Mouse (Mus musculus): ENCODE results near the gene Ctnnb1. TPM values are rescaled to one million over a fixed set of nuclear protein-coding genes. Genes with fewer than 3 reads are reported as not detected.

Gene Ctnnb1
- total RNA-seq, 1 experiment from 2014 or later = 727 TPM

DNA sequence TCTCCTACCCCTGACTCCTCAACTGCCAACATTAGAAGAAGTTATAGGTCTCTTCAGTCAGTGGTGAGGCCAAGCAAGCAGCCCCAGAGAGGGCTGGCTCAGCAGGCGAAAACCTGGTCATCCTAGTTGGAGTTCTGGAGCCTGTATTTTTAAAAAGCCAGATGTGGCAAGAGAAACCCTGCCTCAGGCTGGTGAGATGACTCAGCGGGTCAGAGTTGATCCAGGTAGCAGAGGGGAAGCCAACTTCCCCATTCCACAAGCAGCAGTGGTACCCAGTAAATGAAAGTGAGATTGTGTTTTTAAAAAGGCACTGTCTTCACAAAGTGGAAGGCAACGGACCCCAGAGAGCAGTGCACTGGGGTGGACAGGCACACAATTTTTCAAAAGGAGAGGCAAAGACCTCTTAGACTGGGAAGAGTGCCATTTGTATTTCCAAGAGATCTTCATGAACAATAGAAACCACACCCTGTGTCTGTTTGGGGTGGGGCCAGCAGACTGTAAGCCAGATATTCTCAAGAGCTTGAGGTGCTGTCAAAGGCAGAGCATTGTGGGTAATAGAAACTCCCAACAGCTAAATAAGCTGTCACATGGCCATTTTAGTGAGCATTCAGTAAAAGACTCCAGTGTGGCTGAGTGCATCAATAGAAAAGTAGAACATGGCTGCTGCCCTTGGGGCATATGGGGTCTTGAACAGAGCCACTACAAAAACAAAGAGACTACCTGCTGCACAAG lies 33.1 kb downstream of the Ctnnb1 start:
- no peak for DNase-seq

DNA sequence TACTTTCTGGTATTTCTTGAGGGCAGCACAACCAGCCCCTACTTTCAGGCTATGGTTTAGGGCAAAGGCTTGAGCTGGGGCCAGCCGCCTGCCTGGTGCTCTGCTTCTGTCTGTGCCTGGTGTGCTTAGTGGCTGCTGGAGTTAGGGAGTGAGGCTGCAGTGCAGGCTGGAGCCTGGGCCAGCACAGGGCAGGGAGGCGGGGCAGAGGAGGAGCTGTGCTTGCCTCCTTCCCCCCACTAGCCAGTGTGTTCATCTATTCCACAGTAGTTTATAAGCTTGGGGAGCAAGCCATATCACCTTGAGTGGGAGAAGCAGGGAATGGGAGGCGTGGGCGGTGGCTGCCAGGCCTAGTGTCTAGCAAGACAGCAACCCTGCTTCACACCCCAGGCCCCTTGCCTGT lies 34.1 kb downstream of the Ctnnb1 start:
- DNase-seq = no peak

DNA sequence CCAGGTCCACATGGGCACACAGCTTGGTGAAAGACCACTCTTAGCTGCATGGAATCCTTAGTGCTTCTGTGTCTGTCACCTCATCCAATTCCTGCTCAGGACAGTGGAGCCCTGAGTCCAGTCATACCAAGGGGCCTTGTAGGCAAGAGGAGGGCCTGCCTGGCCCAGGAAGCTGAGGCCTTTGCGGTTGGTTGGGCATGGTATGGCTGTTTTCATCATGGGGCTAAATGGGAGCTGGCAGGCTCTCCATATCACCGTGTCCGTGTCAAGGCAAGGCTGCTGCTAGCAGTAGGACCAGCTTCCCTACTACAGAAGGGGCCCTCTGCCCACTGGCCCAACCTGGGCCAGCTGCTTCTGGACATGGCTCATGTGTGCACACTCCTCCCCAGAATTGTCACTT lies 34.7 kb downstream of the Ctnnb1 start:
- no peak for DNase-seq

DNA sequence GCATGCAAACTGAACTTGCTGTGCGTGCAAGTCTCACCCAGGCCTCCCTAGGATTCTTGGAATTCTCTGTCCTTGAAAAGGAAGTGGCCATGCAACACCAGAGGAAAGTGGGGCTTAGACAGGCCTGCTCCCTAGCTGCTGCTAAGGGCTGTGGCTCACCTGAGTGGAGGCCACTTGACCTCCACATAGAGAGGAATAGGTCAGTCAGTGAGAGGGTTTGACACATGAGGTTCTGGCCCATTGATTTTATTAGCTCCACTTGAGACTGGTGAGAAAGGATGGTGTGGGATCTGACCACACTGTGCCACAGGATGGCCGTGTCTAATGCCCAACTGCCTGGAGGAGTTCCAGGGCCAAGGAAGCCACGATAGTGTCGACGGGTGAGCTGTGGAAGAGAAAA lies 35.2 kb downstream of the Ctnnb1 start:
- no peak for DNase-seq

DNA sequence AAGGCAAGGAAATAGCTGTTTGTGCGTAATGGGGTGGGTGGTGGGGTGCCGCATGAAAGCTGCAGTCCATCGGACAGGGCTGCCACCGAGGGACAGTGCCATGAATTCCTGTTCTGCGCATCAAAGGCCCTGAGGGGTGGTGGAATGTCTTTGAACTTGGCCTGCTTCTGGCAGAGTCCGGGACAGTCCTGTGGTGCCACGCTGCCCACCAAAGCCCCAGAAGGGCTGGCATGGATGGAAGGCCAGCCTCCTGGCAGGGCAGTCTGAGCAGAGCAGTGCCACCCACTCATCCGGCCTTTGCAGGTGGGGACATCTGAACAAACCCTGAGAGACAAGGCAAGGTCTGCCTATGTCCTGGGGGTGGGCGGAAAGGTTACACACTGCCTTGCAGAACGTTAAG lies 36.0 kb downstream of the Ctnnb1 start:
- peak; percentile 61 for DNase-seq

DNA sequence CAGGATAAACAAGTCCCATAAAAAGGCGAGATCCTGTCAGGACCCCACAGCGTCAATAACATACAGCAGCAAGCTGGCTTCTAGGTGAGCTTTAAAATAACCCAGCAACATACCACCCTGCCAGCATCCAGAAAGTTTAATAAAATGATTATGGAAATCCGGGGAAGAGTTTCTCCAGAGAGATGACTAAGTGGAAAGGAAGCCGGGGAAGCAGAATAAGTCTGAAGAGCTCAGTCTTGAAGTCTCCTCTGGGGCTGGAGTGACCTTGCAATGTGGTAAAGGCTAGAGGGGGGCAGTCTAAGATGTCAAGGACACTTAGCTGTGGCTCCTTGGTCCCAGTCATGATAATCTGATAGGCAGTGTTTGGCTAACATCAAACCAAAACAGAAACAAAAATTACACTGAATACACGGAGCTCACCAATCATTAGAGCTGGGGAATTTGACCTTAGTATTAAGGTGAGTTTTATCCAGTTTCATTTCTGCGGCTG lies 44.1 kb downstream of the Ctnnb1 start:
- no peak for DNase-seq

DNA sequence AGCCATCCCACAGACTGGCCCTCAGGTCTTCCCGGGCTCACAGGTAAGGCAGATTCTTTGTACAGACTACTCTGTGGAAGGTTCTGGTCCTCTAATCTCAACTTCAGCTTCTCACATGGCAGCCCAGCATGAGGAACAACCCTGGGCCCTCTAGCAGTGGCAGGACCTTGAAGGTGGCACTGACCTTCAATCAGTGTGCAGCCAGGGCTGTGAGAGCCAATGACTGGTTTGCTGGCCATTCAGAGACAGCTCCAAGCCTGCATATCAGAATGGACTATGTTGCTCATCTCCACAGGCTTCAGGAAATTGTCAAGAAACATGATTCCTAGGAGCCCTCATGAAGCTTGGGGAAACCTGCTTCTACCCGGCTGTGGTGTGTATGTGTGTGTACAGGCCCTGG lies 45.2 kb downstream of the Ctnnb1 start:
- peak; percentile 40 for DNase-seq

DNA sequence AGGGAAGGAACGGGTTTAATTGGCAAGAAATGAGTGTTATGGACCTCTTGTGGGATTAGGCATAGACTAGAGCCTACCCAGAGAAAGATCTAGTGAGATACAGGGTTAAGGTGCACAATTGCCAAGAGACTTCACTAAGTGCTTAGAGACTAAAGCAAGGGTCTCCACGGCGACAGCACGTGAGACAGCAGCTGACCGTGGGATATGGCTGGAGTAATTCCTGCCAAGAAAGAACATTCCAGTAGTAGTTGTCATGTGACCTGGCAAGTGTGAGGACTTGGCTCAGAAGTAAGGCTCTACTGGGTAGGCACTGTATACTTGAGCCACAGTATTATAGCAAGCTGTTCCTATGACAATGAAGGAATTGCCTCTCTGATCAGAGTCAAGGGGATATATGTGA lies 47.1 kb downstream of the Ctnnb1 start:
- peak; percentile 46 for DNase-seq

DNA sequence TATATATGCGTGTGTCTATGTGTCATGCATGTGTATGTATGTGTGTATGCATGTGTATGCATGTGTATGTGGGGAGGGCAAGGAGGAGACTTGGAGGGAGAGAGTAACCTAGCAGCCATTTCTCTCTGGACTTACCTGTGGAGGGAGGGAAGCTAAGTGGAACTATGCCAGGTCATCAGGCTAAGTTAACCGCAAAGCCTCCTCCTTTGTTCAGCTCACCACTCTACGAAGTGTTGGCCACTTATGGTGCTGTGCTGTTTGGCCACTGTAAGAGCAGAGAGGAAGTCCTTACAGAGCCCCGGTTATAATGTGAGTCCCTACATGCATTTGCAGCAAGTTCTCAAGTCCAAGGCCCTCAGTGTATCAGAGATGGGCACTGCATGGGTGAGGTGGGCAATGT lies 47.8 kb downstream of the Ctnnb1 start:
- no peak for DNase-seq

DNA sequence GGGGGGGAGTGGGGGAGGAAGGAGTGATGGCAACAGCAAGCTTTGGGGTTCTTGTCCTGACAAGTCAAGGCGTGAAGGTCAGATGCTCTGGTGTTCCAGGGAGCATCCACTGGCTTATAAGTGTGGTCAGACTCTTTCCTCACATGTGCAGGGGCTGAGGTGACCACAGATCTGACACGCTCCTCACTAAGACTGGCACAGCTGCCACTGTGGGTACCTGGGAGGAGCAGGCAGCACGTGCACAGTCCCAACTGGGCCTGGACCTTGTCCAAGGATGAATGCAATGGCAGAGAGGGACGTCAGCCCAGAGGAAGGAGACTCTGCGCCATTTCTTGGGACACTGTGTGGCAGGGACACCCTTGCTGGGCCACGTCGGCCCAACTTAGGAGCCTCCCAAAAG lies 52.8 kb downstream of the Ctnnb1 start:
- DNase-seq = no peak

DNA sequence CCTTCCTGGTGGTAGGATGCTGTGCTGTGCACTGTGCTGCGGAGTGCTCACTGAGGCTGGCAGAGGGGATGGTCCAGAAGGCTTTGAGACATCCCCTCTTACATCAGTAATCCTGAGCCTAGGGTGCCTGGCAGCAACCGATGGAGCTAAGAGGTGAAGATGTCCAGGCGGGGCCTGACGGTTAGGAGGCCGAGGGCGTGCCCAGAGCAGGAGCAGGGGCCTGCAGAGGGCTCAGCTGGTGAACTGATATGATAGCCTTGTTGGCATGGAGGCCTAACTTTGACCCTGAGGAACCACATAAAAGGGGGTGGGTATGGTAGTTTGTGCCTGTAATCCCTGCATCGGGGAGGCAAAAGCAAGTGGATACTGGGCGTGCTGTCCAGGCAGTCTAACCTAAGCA lies 54.8 kb downstream of the Ctnnb1 start:
- DNase-seq = no peak

DNA sequence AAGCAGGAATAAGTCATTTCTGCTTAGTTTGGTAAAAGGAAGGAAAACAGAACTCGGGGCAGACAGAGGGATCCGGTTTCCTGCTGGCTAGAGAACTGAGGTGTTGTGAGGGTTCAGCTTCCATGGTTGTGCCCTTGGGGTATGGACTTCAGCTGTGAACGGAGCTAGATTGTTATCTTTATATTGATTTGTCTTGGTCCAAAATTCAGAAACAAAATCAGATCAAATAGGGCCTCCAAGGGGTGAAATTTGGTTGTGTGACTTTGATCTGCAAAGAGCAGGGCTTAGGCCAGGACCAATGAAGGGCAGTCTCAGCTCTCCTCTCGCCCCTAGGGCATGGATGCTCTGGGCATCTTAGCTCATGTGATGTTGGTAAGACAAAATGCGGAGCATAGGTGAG lies 55.5 kb downstream of the Ctnnb1 start:
- DNase-seq = no peak

DNA sequence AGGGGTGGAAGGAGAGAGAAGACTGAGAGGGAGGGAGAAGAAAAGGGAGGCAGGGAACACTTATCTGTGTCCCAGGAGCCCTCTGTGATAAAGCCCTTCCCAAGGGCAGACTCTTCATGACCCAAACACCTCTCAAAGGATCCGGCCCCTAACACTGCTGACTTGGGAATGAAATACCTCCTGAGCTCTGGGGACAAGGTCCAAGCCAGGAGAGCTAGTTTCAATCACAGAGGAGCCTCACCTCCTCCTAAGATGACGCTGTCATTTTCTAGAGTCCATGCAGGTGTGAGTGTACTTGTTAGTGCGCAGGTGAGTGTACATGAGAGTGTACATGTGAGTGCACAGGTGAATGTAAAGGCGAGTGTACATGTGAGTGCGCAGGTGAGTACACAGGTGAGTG lies 56.0 kb downstream of the Ctnnb1 start:
- DNase-seq = no peak

DNA sequence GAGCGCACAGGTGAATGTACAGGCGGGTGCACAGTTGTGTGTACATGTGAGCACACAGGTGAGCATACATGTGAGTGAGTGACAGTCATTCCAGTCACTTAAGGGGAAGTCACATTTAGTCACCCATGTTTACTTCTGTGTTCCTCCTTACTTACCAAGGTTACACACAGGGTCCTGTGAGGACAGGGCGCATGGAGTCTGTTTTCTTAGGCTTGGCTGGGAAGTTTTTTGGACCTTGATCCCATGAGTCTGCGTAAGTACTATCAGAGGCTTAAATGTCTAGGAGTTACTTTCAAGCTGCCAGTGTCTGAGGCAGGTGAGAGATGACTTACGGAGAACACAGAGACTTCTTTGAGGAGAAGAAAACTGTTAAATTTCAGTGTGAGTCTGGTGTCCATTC lies 56.5 kb downstream of the Ctnnb1 start:
- no peak for DNase-seq

DNA sequence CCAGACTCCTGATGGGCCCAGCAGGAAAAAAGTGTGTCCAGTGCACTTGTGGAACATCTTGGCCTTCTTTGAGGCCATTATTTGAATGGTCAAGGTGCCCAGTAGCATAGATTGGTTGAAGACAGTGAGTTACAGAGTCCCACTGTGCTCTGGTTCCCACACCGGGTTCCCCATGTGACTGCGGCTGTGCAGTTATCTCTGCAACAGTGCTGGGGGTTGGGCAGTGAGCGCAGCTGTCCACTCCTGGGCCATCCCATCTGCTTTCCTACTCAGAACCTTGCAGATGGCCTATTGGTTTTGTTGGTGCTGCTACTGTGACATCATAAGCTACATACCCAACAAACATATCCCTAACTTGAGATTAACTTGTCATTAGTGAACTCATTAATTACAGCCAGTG lies 57.2 kb downstream of the Ctnnb1 start:
- DNase-seq = no peak

DNA sequence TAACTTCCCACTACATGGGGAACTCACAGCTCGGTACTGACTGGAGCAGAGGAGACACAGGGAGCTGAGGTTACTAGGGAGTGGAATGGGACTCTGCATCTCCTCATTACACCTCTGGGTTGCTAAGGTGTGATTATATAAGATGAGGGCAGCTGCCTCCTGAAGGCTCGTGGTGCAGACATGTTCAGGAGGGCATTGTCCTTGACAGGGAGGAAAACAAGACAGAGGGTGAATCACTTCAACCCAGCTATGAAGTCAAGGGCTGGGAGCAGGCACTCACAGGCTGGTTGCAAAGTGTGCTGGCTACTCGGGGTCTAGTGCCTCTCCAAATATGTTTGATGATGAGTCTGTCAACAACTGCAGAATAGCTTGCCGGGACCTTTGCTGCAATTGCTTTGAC lies 58.0 kb downstream of the Ctnnb1 start:
- no peak for DNase-seq

DNA sequence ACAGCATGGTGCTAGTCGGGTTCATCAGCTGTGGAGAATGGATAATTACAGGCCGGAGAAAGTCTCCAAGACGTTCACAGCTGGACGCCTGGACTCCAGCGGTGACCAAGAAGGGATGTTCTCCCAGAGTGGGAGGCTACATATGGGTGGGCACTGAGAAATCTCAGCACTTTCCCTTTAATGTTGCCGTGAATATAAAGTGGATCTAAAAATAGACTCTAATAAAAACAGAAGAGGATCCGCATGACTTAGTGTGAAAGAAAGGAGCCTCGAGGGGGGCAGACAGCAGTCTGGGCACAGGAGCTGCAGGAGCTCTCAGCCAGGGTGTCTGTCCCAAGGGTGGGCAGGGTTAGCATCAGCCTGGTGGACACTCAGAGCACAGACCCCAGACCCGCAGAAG lies 59.1 kb downstream of the Ctnnb1 start:
- DNase-seq = no peak

DNA sequence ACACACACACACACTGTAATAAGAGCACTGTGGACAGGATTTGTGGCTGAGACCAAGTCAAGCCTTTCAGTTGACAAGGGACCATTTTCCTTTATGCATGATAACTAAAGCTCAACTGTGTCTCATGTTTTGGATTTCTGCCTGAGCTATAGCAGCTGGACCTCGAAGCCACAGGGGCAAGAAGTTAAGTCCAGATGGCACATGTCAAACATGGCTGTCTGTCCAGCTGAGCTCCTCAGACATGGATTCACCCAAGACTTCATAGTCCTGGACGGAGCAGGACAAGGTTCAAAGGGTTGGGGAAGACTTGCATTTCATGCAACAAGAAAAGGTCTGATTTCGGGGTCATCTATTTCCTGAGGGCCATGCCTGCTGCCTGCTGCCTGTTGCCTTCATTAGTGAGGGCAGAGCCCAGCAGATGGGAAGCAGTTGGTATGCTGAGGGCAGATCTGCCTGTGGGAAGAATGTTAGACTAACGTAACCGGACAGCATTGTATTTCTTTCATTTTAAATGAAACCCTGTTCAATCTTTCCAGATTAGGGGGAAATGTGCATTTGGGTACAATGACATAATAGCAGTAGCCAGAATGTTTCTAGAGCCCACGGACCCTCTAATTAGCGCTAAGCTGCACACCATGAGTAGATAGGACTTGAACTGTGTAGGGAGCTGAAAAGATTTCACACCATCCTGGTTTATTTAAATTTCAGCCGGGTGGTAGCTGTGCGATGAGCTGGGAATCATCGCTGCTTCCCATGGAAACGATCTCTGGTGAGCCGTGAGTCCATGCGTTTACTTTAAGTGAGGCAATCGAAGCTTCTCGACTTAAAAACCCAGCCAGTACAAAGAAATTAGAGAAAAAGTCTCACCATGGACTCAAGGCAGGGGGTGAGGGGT lies 61.0 kb downstream of the Ctnnb1 start:
- DNase-seq = no peak

DNA sequence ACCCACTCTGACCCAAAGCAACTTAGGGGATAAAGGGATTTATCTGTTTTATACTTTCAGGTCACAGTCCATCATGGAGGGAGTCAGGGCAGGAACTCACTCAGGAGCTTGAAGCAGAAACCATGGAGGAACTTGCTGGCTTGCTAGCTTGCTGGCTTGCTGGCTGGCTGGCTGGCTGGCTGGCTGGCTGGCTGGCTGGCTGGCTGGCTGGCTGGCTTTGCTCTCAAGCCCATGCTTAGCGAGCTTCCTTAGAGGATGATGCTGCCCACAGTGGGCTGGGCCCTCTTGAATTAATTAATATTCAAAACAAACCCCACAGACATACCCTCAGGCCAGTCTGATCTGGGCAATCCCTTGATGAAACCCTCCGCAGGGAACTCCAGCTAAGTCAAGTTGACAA lies 62.8 kb downstream of the Ctnnb1 start:
- DNase-seq = no peak

DNA sequence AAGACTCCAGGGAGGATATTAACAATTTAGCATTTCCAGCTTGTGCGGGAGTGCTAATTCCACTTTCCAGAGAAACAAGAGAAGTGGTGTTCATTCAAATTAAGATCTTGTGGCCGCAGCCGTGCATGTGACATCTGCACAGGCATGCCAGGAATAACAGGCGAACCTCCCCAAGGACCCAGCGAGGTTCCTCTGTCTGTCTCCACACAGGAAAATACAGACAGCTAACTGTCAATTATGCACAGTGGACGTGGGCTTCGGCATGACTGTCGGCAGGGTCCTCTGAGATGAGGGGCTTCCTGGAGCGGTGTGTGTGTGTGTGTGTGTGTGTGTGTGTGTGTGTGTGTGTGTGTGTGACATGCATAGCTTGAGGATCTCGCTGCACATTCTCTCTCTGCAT lies 64.0 kb downstream of the Ctnnb1 start:
- no peak for DNase-seq

DNA sequence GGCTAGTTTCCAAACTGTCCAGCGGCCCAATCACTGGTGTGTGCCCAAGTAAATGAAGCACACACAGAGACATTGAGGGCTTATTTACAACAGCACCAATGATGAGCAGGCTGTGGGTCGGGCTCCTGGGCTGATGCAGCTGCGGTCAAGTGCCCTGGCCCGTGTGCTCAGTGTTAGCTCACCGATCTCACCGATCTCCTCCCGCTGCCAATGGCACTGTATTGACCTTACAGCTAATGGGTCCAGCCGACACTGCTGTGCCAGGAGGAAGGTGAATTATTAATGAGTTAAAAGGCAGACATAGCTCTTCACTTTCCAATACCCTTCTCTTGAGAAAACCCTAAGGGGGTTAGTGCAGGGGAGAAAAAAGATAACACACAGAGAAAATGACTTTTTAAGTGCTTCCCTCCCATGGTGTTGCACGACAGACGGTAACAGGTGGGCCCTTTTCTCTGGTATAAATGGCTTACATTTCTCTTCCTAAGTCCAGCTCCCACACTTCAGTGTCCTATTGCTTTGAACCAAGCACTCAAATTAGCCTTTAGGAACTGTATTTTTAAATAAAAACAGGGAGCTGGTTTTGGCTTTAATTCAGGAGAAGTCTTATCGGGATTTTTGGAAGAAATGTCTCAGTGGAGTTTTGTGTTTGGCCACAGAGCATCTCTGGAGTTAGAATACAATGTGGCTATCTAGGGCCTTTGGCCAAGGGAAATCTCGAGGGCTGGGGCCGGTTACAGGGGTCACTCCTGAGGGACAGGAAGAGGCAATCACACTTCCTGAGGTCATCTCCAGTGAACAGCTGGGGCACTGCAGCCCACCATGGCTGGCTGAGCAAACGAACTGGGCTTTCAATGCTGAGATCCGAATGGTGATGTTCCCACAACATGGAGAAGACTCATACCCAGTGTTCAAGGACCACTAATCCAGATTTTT lies 65.5 kb downstream of the Ctnnb1 start:
- no peak for DNase-seq

DNA sequence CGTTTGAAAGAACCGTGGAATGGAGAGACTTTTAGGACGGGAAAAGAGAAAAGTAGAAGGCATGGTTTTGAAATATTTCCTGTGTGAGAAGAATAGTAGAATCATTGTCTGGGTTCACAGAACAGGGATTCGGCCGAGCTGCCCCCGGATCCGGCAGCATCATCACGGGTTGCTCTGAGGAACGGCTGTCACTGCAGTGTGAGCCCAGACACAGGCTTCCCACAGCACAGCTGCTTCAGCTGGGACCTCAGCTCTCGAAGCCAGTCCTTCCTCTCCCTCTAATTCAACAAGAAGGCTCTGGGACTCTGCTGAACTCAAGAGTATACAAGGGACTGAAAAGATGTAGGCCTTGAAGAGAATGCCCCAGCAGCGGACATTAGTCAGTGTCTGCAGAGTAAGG lies 69.7 kb downstream of the Ctnnb1 start:
- DNase-seq = no peak

Data from adrenal gland, postnatal 14 days (tissue).